Mouse (Mus musculus): ENCODE data around the gene Fbln2. TPM values are rescaled to one million over a fixed set of nuclear protein-coding genes. Genes with fewer than 3 reads are reported as not detected.
A peak's percentile ranks its signal among the peaks of the same experiment; 100 is the strongest.

Gene Fbln2
- polyA plus RNA-seq, 1 experiment from 2014 or later, result 32.1 TPM

DNA sequence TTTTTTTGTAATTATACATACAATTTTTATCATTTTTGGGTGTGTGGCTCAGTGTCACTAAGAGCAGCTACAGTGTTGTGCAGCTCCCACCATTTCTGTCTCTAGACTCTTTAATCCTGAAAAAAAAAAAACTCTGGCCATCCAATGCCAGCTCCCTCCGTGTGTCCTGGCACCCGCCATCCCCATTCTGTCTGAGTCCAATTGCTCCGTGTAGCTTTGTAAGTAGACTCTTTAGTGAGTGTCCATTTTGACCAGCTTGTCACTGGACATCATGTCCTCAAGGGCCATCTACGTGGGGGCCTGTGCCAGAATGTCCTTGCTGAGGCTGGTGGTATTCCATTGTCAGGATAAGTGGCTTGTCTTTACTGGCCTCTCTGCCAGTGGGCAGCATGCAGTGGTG is 13.1 kb downstream of the Fbln2 start:
- DNase-seq (ENCODE audit: low spot score) (no peak), ATAC-seq (ENCODE audit: low FRiP score, low TSS enrichment) (no peak)
- H3K27me3 ChIP-seq (ENCODE audit: control insufficient read depth, insufficient read depth, low read length), result no peaks in the 10 kb centered on the region
- no peaks in the 10 kb centered on the region for H3K9me3 ChIP-seq (ENCODE audit: control insufficient read depth, low read length)
- H3K27ac ChIP-seq (replicated peaks), result no peak overlapping the region
- H3K4me3 ChIP-seq (ENCODE audit: low read depth, low read length), result no peak overlapping the region
- TF ChIP-seq EP300 (optimal IDR thresholded peaks at IDR 0.05) (no peak), CTCF (IDR thresholded peaks at IDR 0.05; ENCODE audit: low read depth) (no peak)
- H3K4me2 ChIP-seq (replicated peaks; ENCODE audit: low read depth), result no peak overlapping the region
- WGBS, result 73% methylated on average over 4 of the region's 4 CpGs
- no peaks in the 10 kb centered on the region for H3K4me1 ChIP-seq (replicated peaks; ENCODE audit: control insufficient read depth, insufficient read depth)
- H3K36me3 ChIP-seq (ENCODE audit: control insufficient read depth, insufficient read depth, low read length), result no peaks in the 10 kb centered on the region
- no peak overlapping the region for H3K9ac ChIP-seq (ENCODE audit: low read length)

DNA sequence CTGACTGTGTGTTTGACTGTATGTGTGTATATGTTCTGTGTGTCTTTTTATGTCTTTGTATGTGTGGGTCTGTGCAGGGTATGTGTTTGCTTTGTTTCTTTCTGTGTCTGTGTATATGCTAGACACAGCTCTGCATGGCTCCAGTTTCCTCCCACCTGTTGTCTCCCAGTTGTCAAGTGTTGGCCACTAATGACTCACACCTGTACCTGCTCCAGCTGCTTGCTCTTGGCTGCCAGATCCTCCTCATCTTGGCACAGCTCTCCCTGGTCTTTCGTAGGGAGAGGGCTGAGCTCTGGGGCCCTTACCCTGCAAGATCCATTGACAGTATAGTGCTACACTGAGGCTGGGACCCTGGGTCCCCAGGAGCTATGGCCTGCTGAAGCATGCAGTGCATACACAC is 13.8 kb downstream of the Fbln2 start:
- H3K4me1 ChIP-seq (replicated peaks; ENCODE audit: control insufficient read depth, insufficient read depth), result no peaks in the 10 kb centered on the region
- H3K4me3 ChIP-seq (ENCODE audit: low read depth, low read length), result no peak overlapping the region
- DNase-seq (ENCODE audit: low spot score), result no peak
- 45% methylated on average over 1 of the region's 1 CpGs for WGBS
- no peaks in the 10 kb centered on the region for H3K36me3 ChIP-seq (ENCODE audit: control insufficient read depth, insufficient read depth, low read length)
- H3K9ac ChIP-seq (ENCODE audit: low read length), result no peak overlapping the region
- H3K27ac ChIP-seq (replicated peaks), result no peak overlapping the region
- TF ChIP-seq CTCF (IDR thresholded peaks at IDR 0.05; ENCODE audit: low read depth) (no peak), EP300 (optimal IDR thresholded peaks at IDR 0.05) (no peak)
- H3K4me2 ChIP-seq (replicated peaks; ENCODE audit: low read depth), result no peak overlapping the region
- H3K27me3 ChIP-seq (ENCODE audit: control insufficient read depth, insufficient read depth, low read length), result no peaks in the 10 kb centered on the region
- H3K9me3 ChIP-seq (ENCODE audit: control insufficient read depth, low read length), result no peaks in the 10 kb centered on the region
- ATAC-seq (ENCODE audit: low FRiP score, low TSS enrichment), result no peak

DNA sequence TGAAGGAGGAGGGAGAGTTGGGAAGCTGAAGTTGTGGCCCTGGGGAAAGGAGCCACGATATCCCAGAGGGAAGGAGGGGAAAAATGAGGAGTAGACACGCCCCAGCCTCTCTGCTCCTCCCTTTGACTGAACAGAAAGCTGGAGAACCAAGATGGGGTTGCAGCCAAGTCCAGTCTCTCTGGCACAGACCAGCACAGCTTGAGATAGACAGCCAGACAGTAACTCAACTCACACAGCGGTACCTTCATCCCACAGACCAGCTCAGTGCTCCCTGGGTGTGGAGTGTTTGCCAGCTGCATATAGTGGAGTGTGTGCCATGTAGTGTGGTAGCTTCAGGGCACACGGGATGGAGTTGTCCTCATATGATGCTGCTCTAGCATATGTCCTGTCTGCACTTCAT is 16.7 kb downstream of the Fbln2 start:
- no peak overlapping the region for H3K4me2 ChIP-seq (replicated peaks; ENCODE audit: low read depth)
- H3K4me1 ChIP-seq (replicated peaks; ENCODE audit: control insufficient read depth, insufficient read depth), result no peaks in the 10 kb centered on the region
- no peak for TF ChIP-seq EP300 (optimal IDR thresholded peaks at IDR 0.05)
- TF ChIP-seq CTCF (IDR thresholded peaks at IDR 0.05; ENCODE audit: low read depth), result no peak
- H3K27me3 ChIP-seq (ENCODE audit: control insufficient read depth, insufficient read depth, low read length), result no peaks in the 10 kb centered on the region
- no peaks in the 10 kb centered on the region for H3K36me3 ChIP-seq (ENCODE audit: control insufficient read depth, insufficient read depth, low read length)
- ATAC-seq (ENCODE audit: low FRiP score, low TSS enrichment) (no peak), DNase-seq (ENCODE audit: low spot score) (no peak)
- H3K9ac ChIP-seq (ENCODE audit: low read length), result no peak overlapping the region
- 56% methylated on average over 4 of the region's 4 CpGs for WGBS
- H3K27ac ChIP-seq (replicated peaks), result no peak overlapping the region
- H3K4me3 ChIP-seq (ENCODE audit: low read depth, low read length), result no peak overlapping the region
- no peaks in the 10 kb centered on the region for H3K9me3 ChIP-seq (ENCODE audit: control insufficient read depth, low read length)

- Histone ChIP-seq H3K9me3 (ENCODE audit: control insufficient read depth, low read length) (no peaks in the 10 kb centered on the region), H3K4me2 (replicated peaks; ENCODE audit: low read depth) (no peak overlapping the region), H3K27ac (replicated peaks) (no peak overlapping the region), H3K36me3 (ENCODE audit: control insufficient read depth, insufficient read depth, low read length) (no peaks in the 10 kb centered on the region), H3K9ac (ENCODE audit: low read length) (no peak overlapping the region), H3K4me1 (replicated peaks; ENCODE audit: control insufficient read depth, insufficient read depth) (no peaks in the 10 kb centered on the region), H3K4me3 (ENCODE audit: low read depth, low read length) (no peak overlapping the region), H3K27me3 (ENCODE audit: control insufficient read depth, insufficient read depth, low read length) (no peaks in the 10 kb centered on the region)
- DNase-seq (ENCODE audit: low spot score) (no peak), ATAC-seq (ENCODE audit: low FRiP score, low TSS enrichment) (no peak)
- TF ChIP-seq CTCF (IDR thresholded peaks at IDR 0.05; ENCODE audit: low read depth) (no peak), EP300 (optimal IDR thresholded peaks at IDR 0.05) (no peak)
- 83% methylated on average over 5 of the region's 5 CpGs for WGBS
Observed at GRCm38 (mm10) chr6:91231000-91231399, 18.7 kb downstream of the Fbln2 start.

GRCm38 (mm10) chr6:91231523-91231922 is 19.3 kb downstream of the Fbln2 start:
- ATAC-seq (ENCODE audit: low FRiP score, low TSS enrichment), result no peak
- WGBS, result 75% methylated on average over 4 of the region's 4 CpGs
- DNase-seq (ENCODE audit: low spot score), result no peak
- no peaks in the 10 kb centered on the region for H3K9me3 ChIP-seq (ENCODE audit: control insufficient read depth, low read length)
- no peak overlapping the region for H3K27ac ChIP-seq (replicated peaks)
- no peaks in the 10 kb centered on the region for H3K36me3 ChIP-seq (ENCODE audit: control insufficient read depth, insufficient read depth, low read length)
- no peaks in the 10 kb centered on the region for H3K4me1 ChIP-seq (replicated peaks; ENCODE audit: control insufficient read depth, insufficient read depth)
- TF ChIP-seq CTCF (IDR thresholded peaks at IDR 0.05; ENCODE audit: low read depth) (no peak), EP300 (optimal IDR thresholded peaks at IDR 0.05) (no peak)
- no peak overlapping the region for H3K9ac ChIP-seq (ENCODE audit: low read length)
- no peaks in the 10 kb centered on the region for H3K27me3 ChIP-seq (ENCODE audit: control insufficient read depth, insufficient read depth, low read length)
- no peak overlapping the region for H3K4me3 ChIP-seq (ENCODE audit: low read depth, low read length)
- H3K4me2 ChIP-seq (replicated peaks; ENCODE audit: low read depth), result no peak overlapping the region

GRCm38 (mm10) chr6:91233011-91233410 is 20.8 kb downstream of the Fbln2 start:
- Histone ChIP-seq H3K4me1 (replicated peaks; ENCODE audit: control insufficient read depth, insufficient read depth) (no peaks in the 10 kb centered on the region), H3K9me3 (ENCODE audit: control insufficient read depth, low read length) (no peaks in the 10 kb centered on the region), H3K27ac (replicated peaks) (no peak overlapping the region), H3K4me2 (replicated peaks; ENCODE audit: low read depth) (no peak overlapping the region), H3K36me3 (ENCODE audit: control insufficient read depth, insufficient read depth, low read length) (no peaks in the 10 kb centered on the region), H3K4me3 (ENCODE audit: low read depth, low read length) (no peak overlapping the region), H3K27me3 (ENCODE audit: control insufficient read depth, insufficient read depth, low read length) (no peaks in the 10 kb centered on the region), H3K9ac (ENCODE audit: low read length) (no peak overlapping the region)
- 77% methylated on average over 12 of the region's 12 CpGs for WGBS
- ATAC-seq (ENCODE audit: low FRiP score, low TSS enrichment) (no peak), DNase-seq (ENCODE audit: low spot score) (no peak)
- TF ChIP-seq CTCF (IDR thresholded peaks at IDR 0.05; ENCODE audit: low read depth) (peak; percentile 47), EP300 (optimal IDR thresholded peaks at IDR 0.05) (no peak)
